Comparison of ENCODE assay signal across 2 mouse cellular contexts in genomic region chr15:10618276-10618675, GRCm38 (mm10).
TF ChIP-seq lines count a peak whose summit lies in the region.

No protein-coding gene starts in this region.

TF ChIP-seq in CH12.LX, 34 proteins besides CTCF, POLR2A, EP300 and RAD21:
- TF ChIP-seq SMC3 (IDR thresholded peaks at IDR 0.05; ENCODE audit: low read depth, low read length) = peak; percentile 25; the same call in 1 of the 2 replicates
- TF ChIP-seq MAX (IDR thresholded peaks at IDR 0.05; ENCODE audit: low read length) = no peak
- no peak for TF ChIP-seq NRF1 (IDR thresholded peaks at IDR 0.05; ENCODE audit: low read depth, low read length)
- TF ChIP-seq BHLHE40 (IDR thresholded peaks at IDR 0.05; ENCODE audit: low read depth, low read length) = no peak

TF ChIP-seq in MEL, 35 proteins besides CTCF, POLR2A, EP300 and RAD21:
- no peak for TF ChIP-seq MAX (IDR thresholded peaks at IDR 0.05; ENCODE audit: low read length)
- TF ChIP-seq ZMIZ1 (IDR thresholded peaks at IDR 0.05; ENCODE audit: low read depth, low read length) = no peak
- TF ChIP-seq SMC3 (IDR thresholded peaks at IDR 0.05; ENCODE audit: low read depth, low read length) = no peak
- TF ChIP-seq POLR2AphosphoS2 (IDR thresholded peaks at IDR 0.05; ENCODE audit: low read length) = no peak
- TF ChIP-seq MYC (IDR thresholded peaks at IDR 0.05; ENCODE audit: low read depth, low read length) = no peak
- no peak for TF ChIP-seq MYB (IDR thresholded peaks at IDR 0.05; ENCODE audit: low read depth, low read length)
- no peak for TF ChIP-seq TAL1 (IDR thresholded peaks at IDR 0.05; ENCODE audit: low read length)
- TF ChIP-seq RCOR1 (IDR thresholded peaks at IDR 0.05; ENCODE audit: low read depth, low read length) = no peak
- TF ChIP-seq MAZ (IDR thresholded peaks at IDR 0.05; ENCODE audit: low read depth, low read length) = no peak
- no peak for TF ChIP-seq CHD2 (IDR thresholded peaks at IDR 0.05; ENCODE audit: low read length)
- TF ChIP-seq TBP (IDR thresholded peaks at IDR 0.05; ENCODE audit: low read depth, low read length) = no peak
- TF ChIP-seq UBTF (IDR thresholded peaks at IDR 0.05; ENCODE audit: borderline replicate concordance, insufficient read depth, low read depth, low read length) = no peak
- no peak for TF ChIP-seq POLR2AphosphoS5 (IDR thresholded peaks at IDR 0.05; ENCODE audit: borderline replicate concordance, low read depth, low read length)
- no peak for TF ChIP-seq ZKSCAN1 (IDR thresholded peaks at IDR 0.05; ENCODE audit: low read depth, low read length)
- TF ChIP-seq ZC3H11A (IDR thresholded peaks at IDR 0.05; ENCODE audit: low read depth, low read length) = no peak
- TF ChIP-seq ETS1 (IDR thresholded peaks at IDR 0.05; ENCODE audit: low read depth, low read length) = no peak
- no peak for TF ChIP-seq NRF1 (IDR thresholded peaks at IDR 0.05; ENCODE audit: insufficient read depth, low read depth, low read length, poor library complexity, severe bottlenecking)
- no peak for TF ChIP-seq GATA1 (IDR thresholded peaks at IDR 0.05; ENCODE audit: low read depth, low read length)
- no peak for TF ChIP-seq HCFC1 (IDR thresholded peaks at IDR 0.05; ENCODE audit: low read depth, low read length)
